Mouse (Mus musculus): Measurements from ENCODE around the gene Cenpu. TPM values are rescaled to one million over a fixed set of nuclear protein-coding genes. Genes with fewer than 3 reads are reported as not detected.

Gene Cenpu
- 2.8 TPM for total RNA-seq (2023)

GRCm38 (mm10) chr8:46551615-46552440 is at the start of gene Cenpu:
Cenpu (plus strand) TSS chr8:46552028.

GRCm38 (mm10) chr8:46616879-46617689 is 65.3 kb downstream of the Cenpu start, which contains the start of the genes Primpol and Casp3:
Primpol (minus strand) TSS chr8:46617212.
Casp3 (plus strand) TSS chr8:46617291.

Other genes starting within 250 kb of the Cenpu start
- 17.8 TPM for gene Acsl1, start 81.0 kb upstream of the Cenpu start, total RNA-seq (2023)
- 20.6 TPM for gene Primpol, start 65.2 kb downstream of the Cenpu start, total RNA-seq (2023)
- 12.6 TPM for gene Casp3, start 65.3 kb downstream of the Cenpu start, total RNA-seq (2023)
- 171 TPM for gene Irf2, start 187.7 kb downstream of the Cenpu start, total RNA-seq (2023)